Mouse (Mus musculus) bone marrow macrophage, adult 2 months (primary cell): ENCODE results near the gene Myocd.

Experiments used
- CTCF ChIP-seq: IDR thresholded peaks from 2 replicates; pipeline ENCODE4 v1.5.1; 2012; ENCODE audit warnings: low read depth, mild to moderate bottlenecking, low read length, moderate library complexity
- POLR2A ChIP-seq: IDR thresholded peaks from 2 replicates; pipeline ENCODE4 v1.6.1; 2012; ENCODE audit warnings: mild to moderate bottlenecking, low read depth, low read length, borderline replicate concordance

DNA sequence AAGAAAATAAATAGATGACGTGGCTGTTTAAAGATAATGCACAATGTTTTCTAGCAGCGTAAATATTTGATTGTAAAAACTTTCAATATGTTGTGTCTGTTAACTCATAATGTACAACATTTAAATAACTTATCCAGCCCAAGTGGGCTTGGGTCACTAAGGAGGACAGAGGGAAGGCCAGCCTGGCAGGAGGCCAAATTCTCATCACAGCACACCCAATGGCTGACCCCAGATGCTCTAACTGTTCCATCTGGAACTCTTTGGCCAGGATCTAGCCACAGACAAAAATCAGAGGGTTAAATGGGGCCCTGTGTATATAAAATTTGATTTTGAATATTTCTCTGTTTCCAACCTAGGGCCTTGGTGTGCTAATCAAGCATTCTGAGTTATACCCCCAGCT is 16.4 kb upstream of the Myocd start:
- no peak for TF ChIP-seq POLR2A
- no peak for TF ChIP-seq CTCF
